Mouse (Mus musculus) erythroblast, embryonic 14.5 days (primary cell): ENCODE measurements around the gene Hist2h4.

Source experiments
- GATA1 ChIP-seq: IDR thresholded peaks from 2 replicates; pipeline ENCODE4 v1.6.1; 2012; ENCODE audit warnings: low read length, inconsistent platforms, mixed read lengths
- TAL1 ChIP-seq: IDR thresholded peaks from 3 replicates; pipeline ENCODE4 v1.6.1; 2012; ENCODE audit warnings: low read length, inconsistent platforms, mixed read lengths

- TF ChIP-seq GATA1 (no peak), TAL1 (no peak)
These were observed 1.5 kb downstream of the Hist2h4 start for GRCm38 (mm10) chr3:96261623-96262022.
